Mouse (Mus musculus): ENCODE measurements at regions not wholly inside any gene's neighbourhood (a gene's known extent, or its start where the extent isn't known, plus 50 kb on each side); places are given as distances from the start of the nearest gene placed in this dataset.

- no peak for DNase-seq
These were observed 252.5 kb downstream of the Pcdh18 start for GRCm38 (mm10) chr3:49504581-49504980.

DNA sequence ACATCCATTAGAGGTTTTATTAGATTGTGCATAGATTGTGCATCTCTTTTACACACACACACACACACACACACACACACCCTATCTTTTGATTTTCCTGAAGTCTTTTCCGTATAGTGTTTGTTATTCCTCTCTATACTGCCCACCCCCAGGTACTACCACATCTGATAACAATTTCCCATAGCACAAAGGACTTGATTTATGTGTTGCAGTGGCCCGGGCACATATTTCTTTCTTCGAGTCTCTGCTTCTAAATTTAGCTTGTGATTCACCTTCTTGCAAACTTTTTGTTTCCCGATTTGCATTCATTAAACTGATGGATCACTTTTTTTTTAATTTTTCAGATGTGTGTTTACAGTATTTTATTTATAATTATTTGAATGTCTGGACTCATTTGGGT is 254.8 kb downstream of the Pcdh18 start:
- no peak for DNase-seq

DNA sequence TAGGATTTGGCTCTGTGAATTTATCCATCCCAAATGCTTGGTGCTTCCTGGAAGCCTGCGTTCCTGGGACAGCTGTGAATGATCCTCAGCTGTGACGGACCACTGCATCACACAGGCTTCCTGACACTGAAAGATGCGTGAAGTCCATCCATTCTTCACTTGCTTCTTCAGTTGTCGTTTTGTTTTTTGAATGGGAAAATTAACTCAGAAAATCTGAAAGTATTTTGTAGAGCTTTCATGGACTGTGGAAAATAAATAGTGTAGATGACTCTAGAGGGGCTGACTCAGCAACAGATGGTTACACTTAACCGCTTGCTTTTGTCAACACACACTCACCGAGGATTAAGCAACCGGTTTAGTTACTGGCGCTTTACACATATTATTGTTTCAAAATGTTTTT is 272.0 kb downstream of the Pcdh18 start:
- DNase-seq: no peak

Measured in right cerebral cortex, postnatal 14 days (tissue).